14 mouse cellular contexts compared by ENCODE assay signal in genomic region chr5:9059303-9060023, GRCm38 (mm10). TPM values are rescaled to one million over a fixed set of nuclear protein-coding genes. Genes with fewer than 3 reads are reported as not detected.
DNase-seq lines count a peak whose midpoint lies in the region; ATAC-seq and TF ChIP-seq lines count a peak whose summit lies in the region.
"Had no signal": no experiment of that assay in that cellular context is flagged by ENCODE, and none has a peak within 500 bp of the region (broad histone marks: within the 10 kb centered on the region; RNA-seq: fewer than 3 reads in every experiment).

No protein-coding gene starts in this region.

- in situ Hi-C loops in CH12.LX (cut with MboI; ENCODE audit: low pct_ligation_motif_present, low pct_unique_long_range_greater_than_20kb, low sequenced_read_pairs): loop anchor here (10.0 kb wide), 1 partner anchor 55 kb away; no protein-coding TSS in a partner anchor

- H3K27me3 ChIP-seq in heart, embryonic 12.5 days (replicated peaks): no peaks in the 10 kb centered on the region
- H3K27me3 ChIP-seq in CH12.LX (replicated peaks): no peaks in the 10 kb centered on the region
- H3K27me3 ChIP-seq in cerebellum, adult 2 months (ENCODE audit: control insufficient read depth, insufficient read depth, low read length): no peaks in the 10 kb centered on the region

- peak; percentile 68 for TF ChIP-seq RAD21 in CH12.LX (IDR thresholded peaks at IDR 0.05; ENCODE audit: low read depth, low read length)

- no peak overlapping the region for H3K27ac ChIP-seq in heart, embryonic 12.5 days (ENCODE audit: poor library complexity, severe bottlenecking)
- H3K27ac ChIP-seq in CH12.LX (ENCODE audit: insufficient read depth, low read depth): no peak overlapping the region
- H3K27ac ChIP-seq in cerebellum, adult 2 months (ENCODE audit: insufficient read depth, low read length): no peak overlapping the region
- H3K27ac ChIP-seq: heart, embryonic 10.5 days had no signal

- no peak overlapping the region for H3K4me2 ChIP-seq in heart, embryonic 12.5 days
- H3K4me2 ChIP-seq in CH12.LX (ENCODE audit: insufficient read depth, low read depth, poor library complexity, severe bottlenecking): peak overlapping the region; percentile 99
- H3K4me2 ChIP-seq: midbrain, embryonic 11.5 days had no signal

- no peak overlapping the region for H3K9ac ChIP-seq in heart, embryonic 12.5 days
- peak overlapping the region; percentile 76 for H3K9ac ChIP-seq in CH12.LX (ENCODE audit: insufficient read depth, low read depth)

- H3K9me3 ChIP-seq in heart, embryonic 12.5 days (replicated peaks): no peaks in the 10 kb centered on the region
- no peaks in the 10 kb centered on the region for H3K9me3 ChIP-seq in CH12.LX (replicated peaks; ENCODE audit: low read length)
- H3K9me3 ChIP-seq: heart, embryonic 10.5 days had no signal

- TF ChIP-seq EP300 in CH12.LX (IDR thresholded peaks at IDR 0.05; ENCODE audit: low read length): no peak; the same call in 1 of the 2 replicates

- no peak for ATAC-seq in heart, embryonic 12.5 days (ENCODE audit: insufficient number of reproducible peaks, low FRiP score)

- TF ChIP-seq CTCF in CH12.LX (conservative IDR thresholded peaks at IDR 0.05 in 1 of 2, IDR thresholded peaks at IDR 0.05 in 1 of 2; ENCODE audit: low read depth in 2 of 2, low read length in 2 of 2): peak in 1 of 2 experiments; percentile 61; a peak in 2 of 4 replicates
- TF ChIP-seq CTCF in cerebellum, adult 2 months (IDR thresholded peaks at IDR 0.05; ENCODE audit: borderline replicate concordance, insufficient read depth, low read depth, low read length): no peak

- no peak for TF ChIP-seq POLR2A in CH12.LX (IDR thresholded peaks at IDR 0.05; ENCODE audit: low read depth, low read length)
- no peak for TF ChIP-seq POLR2A in cerebellum, adult 2 months (IDR thresholded peaks at IDR 0.05; ENCODE audit: borderline replicate concordance, insufficient read depth, low read length)

- no peaks in the 10 kb centered on the region for H3K79me2 ChIP-seq in CH12.LX (replicated peaks; ENCODE audit: control insufficient read depth, extremely low read depth, insufficient read depth, poor library complexity, severe bottlenecking)

- no peaks in the 10 kb centered on the region for H3K4me1 ChIP-seq in heart, embryonic 12.5 days (replicated peaks)
- H3K4me1 ChIP-seq in CH12.LX (ENCODE audit: control insufficient read depth in 1 of 2, insufficient read depth in 2 of 2): peaks cover 0 to 17% of the 10 kb centered on the region in 2 experiments; a peak in 3 of 4 replicates
- no peaks in the 10 kb centered on the region for H3K4me1 ChIP-seq in cerebellum, adult 2 months (ENCODE audit: control insufficient read depth, insufficient read depth, low read length)
- H3K4me1 ChIP-seq: heart, embryonic 10.5 days had no signal

- WGBS in heart, embryonic 12.5 days: 68% methylated on average over 6 of the region's 6 CpGs
- WGBS in cerebellum, adult 2 months: 79% methylated on average over 6 of the region's 6 CpGs

- H3K36me3 ChIP-seq in heart, embryonic 12.5 days: no peaks in the 10 kb centered on the region
- H3K36me3 ChIP-seq in CH12.LX (replicated peaks in 1 of 2; ENCODE audit: control insufficient read depth in 1 of 2, insufficient read depth in 1 of 2, low read length in 1 of 2): no peaks in the 10 kb centered on the region
- H3K36me3 ChIP-seq: heart, embryonic 10.5 days had no signal

- dilution Hi-C loops in CH12.LX (cut with MboI; ENCODE audit: extremely low pct_ligation_motif_present, extremely low pct_unique_long_range_greater_than_20kb, low sequenced_read_pairs): no loop called here

- DNase-seq in heart, adult 11 months: peak; percentile 72
- peak; percentile 43 for DNase-seq in 3T3-L1 (ENCODE audit: low read depth, low spot score)
- no peak for DNase-seq in CH12.LX (ENCODE audit: extremely low read depth)
- DNase-seq in induced T-regulatory cell, adult 2 months (ENCODE audit: low read depth): peak; percentile 72
- DNase-seq in cerebellum, adult 2 months: no peak
- no peak for DNase-seq in urinary bladder, adult 18-20 months (ENCODE audit: low spot score in 2 of 2)
- DNase-seq in kidney, postnatal 25 days: no peak
- DNase-seq: cerebellum, adult 11-12 months; embryo, embryonic 11 days; heart, postnatal 4 days; kidney, postnatal 4 days had no signal

- H3K4me3 ChIP-seq in heart, embryonic 12.5 days: no peak overlapping the region
- peak overlapping the region in 2 of 3 experiments; percentile 12 to 62 for H3K4me3 ChIP-seq in CH12.LX (replicated peaks in 1 of 3; ENCODE audit: low read depth in 2 of 3, low read length in 2 of 3, poor library complexity in 1 of 3)
- no peak overlapping the region for H3K4me3 ChIP-seq in cerebellum, adult 2 months (replicated peaks; ENCODE audit: insufficient read depth, low read depth, low read length)
- H3K4me3 ChIP-seq: heart, embryonic 10.5 days had no signal

TF ChIP-seq in CH12.LX, 34 proteins besides CTCF, POLR2A, EP300 and RAD21:
- peak; percentile 69 for TF ChIP-seq IRF4 (IDR thresholded peaks at IDR 0.05; ENCODE audit: low read depth, low read length)
- no peak for TF ChIP-seq MAZ (IDR thresholded peaks at IDR 0.05; ENCODE audit: low read depth, low read length)
- no peak for TF ChIP-seq SIN3A (IDR thresholded peaks at IDR 0.05; ENCODE audit: low read length)
- TF ChIP-seq JUN (IDR thresholded peaks at IDR 0.05; ENCODE audit: insufficient read depth, low read depth, low read length): no peak
- TF ChIP-seq POLR2AphosphoS2 (IDR thresholded peaks at IDR 0.05; ENCODE audit: low read depth, low read length): no peak
- TF ChIP-seq RCOR1 (conservative IDR thresholded peaks at IDR 0.05; ENCODE audit: low read depth, low read length): no peak
- TF ChIP-seq MXI1 (IDR thresholded peaks at IDR 0.05; ENCODE audit: low read depth, low read length): no peak
- peak; percentile 37; the same call in 1 of the 2 replicates for TF ChIP-seq SMC3 (IDR thresholded peaks at IDR 0.05; ENCODE audit: low read depth, low read length)
- TF ChIP-seq NRF1 (IDR thresholded peaks at IDR 0.05; ENCODE audit: low read depth, low read length): no peak
- no peak for TF ChIP-seq TCF12 (IDR thresholded peaks at IDR 0.05; ENCODE audit: low read depth, low read length)
- TF ChIP-seq MAFK (IDR thresholded peaks at IDR 0.05; ENCODE audit: insufficient replicate concordance, low read length): no peak
- TF ChIP-seq TBP (conservative IDR thresholded peaks at IDR 0.05; ENCODE audit: low read depth, low read length): 0 out of 2 replicates have a peak, but pooled peaks have one; percentile 63
- TF ChIP-seq ETS1 (conservative IDR thresholded peaks at IDR 0.05; ENCODE audit: low read depth, low read length): no peak; the same call in 1 of the 2 replicates
- no peak for TF ChIP-seq HCFC1 (IDR thresholded peaks at IDR 0.05; ENCODE audit: low read depth, low read length)
- no peak for TF ChIP-seq BHLHE40 (IDR thresholded peaks at IDR 0.05; ENCODE audit: low read depth, low read length)
- TF ChIP-seq ZC3H11A (IDR thresholded peaks at IDR 0.05; ENCODE audit: low read depth, low read length): no peak
- TF ChIP-seq MEF2A (IDR thresholded peaks at IDR 0.05; ENCODE audit: borderline replicate concordance, low read depth, low read length): no peak
- TF ChIP-seq USF1 (IDR thresholded peaks at IDR 0.05; ENCODE audit: low read depth, low read length): no peak
- TF ChIP-seq CHD2 (IDR thresholded peaks at IDR 0.05; ENCODE audit: low read length): no peak
- peak; percentile 48; the same call in 1 of the 2 replicates for TF ChIP-seq JUND (conservative IDR thresholded peaks at IDR 0.05; ENCODE audit: low read depth, low read length)
- TF ChIP-seq MAX (IDR thresholded peaks at IDR 0.05; ENCODE audit: low read length): no peak
- no peak for TF ChIP-seq USF2 (conservative IDR thresholded peaks at IDR 0.05; ENCODE audit: low read depth, low read length)
- no peak for TF ChIP-seq NELFE (IDR thresholded peaks at IDR 0.05; ENCODE audit: low read depth, low read length)
- no peak for TF ChIP-seq ZNF384 (IDR thresholded peaks at IDR 0.05; ENCODE audit: low read depth, low read length)
- TF ChIP-seq MYC (IDR thresholded peaks at IDR 0.05; ENCODE audit: low read depth, low read length): no peak
- TF ChIP-seq KAT2A (IDR thresholded peaks at IDR 0.05; ENCODE audit: insufficient replicate concordance, low read length): no peak
- no peak for TF ChIP-seq PAX5 (IDR thresholded peaks at IDR 0.05; ENCODE audit: low read length)
- no peak for TF ChIP-seq ZMIZ1 (IDR thresholded peaks at IDR 0.05; ENCODE audit: low read depth, low read length)
- TF ChIP-seq GABPA (IDR thresholded peaks at IDR 0.05; ENCODE audit: insufficient replicate concordance, low read depth, low read length): no peak

RNA-seq across cellular contexts. Expression of gene Tmem243, which starts 41.0 kb away (rescaled TPM):
- 11.7 and 11.8 TPM in 2 replicates for polyA plus RNA-seq in heart, embryonic 12.5 days (2016; fragmentation: Nextera tagmentation; extraction: Ambion mirVana)
- 56.2 and 74.7 TPM in 2 replicates for total RNA-seq in CH12.LX (2012; rRNA removed)
- 102 and 107 TPM in 2 replicates for total RNA-seq in CH12.LX (2014; rRNA removed)
- 70.6 and 87.0 TPM in 2 replicates for polyA plus RNA-seq in CH12.LX (2012; ENCODE audit: insufficient read length, low read depth)
- 20.8 and 21.2 TPM in 2 replicates for polyA plus RNA-seq in cerebellum, adult 2 months (2012; rRNA removed)

Comparison
In these comparisons a context has a peak if more than half of its experiments do, and no peak if none do; other contexts are left out.
1. DNase-seq: peak in heart, adult 11 months (single experiment), 3T3-L1 (single experiment) and induced T-regulatory cell, adult 2 months (single experiment); none in CH12.LX (single experiment), cerebellum, adult 2 months (0 of 2), urinary bladder, adult 18-20 months (0 of 2) and kidney, postnatal 25 days (0 of 2).
2. H3K4me3 ChIP-seq: peak in CH12.LX (2 of 3); none in heart, embryonic 12.5 days (single experiment) and cerebellum, adult 2 months (single experiment).